Mouse (Mus musculus) embryonic fibroblast, embryonic 13.5 days (primary cell): Measurements from ENCODE around the gene Gemin7.

Experiments used
- CTCF ChIP-seq: IDR thresholded peaks from 2 replicates; pipeline ENCODE4 v1.5.1; 2011; ENCODE audit warnings: mild to moderate bottlenecking, control low read depth, low read length, moderate library complexity, borderline replicate concordance; ENCODE audit not compliant: insufficient read depth
- POLR2A ChIP-seq: IDR thresholded peaks from 2 replicates; pipeline ENCODE4 v1.6.1; 2011; ENCODE audit warnings: low read depth, mild to moderate bottlenecking, control low read depth, low read length, moderate library complexity

GRCm38 (mm10) chr7:19567426-19567825, 10.0 kb downstream of the Gemin7 start:
- TF ChIP-seq CTCF = no peak
- TF ChIP-seq POLR2A = no peak
